Mouse (Mus musculus) G1E (cell line): ENCODE measurements around the gene Myom1.

ENCODE experiments used
- CTCF ChIP-seq: IDR thresholded peaks from 2 replicates; pipeline ENCODE4 v1.5.1; 2012; ENCODE audit warnings: low read depth, low read length, inconsistent platforms, mixed read lengths
- GATA1 ChIP-seq: IDR thresholded peaks from 2 replicates; pipeline ENCODE4 v1.6.1; 2012; ENCODE audit warnings: borderline replicate concordance, low read length, inconsistent platforms, mixed read lengths

- TF ChIP-seq CTCF (no peak), GATA1 (no peak)
Observed at GRCm38 (mm10) chr17:71155271-71155670, 152.8 kb downstream of the Myom1 start.
